Mouse (Mus musculus) liver, adult 2 months (tissue): ENCODE data around the gene Polr2j. TPM values are rescaled to one million over a fixed set of nuclear protein-coding genes. Genes with fewer than 3 reads are reported as not detected.
A peak's percentile ranks its signal among the peaks of the same experiment; 100 is the strongest.

Experiments
- DNase-seq: peaks from one replicate; pipeline ENCODE4 v3.0.0-alpha.2; 2011; ENCODE audit warnings: low read depth, low spot score; ENCODE audit errors: extremely low read depth
- H3K27ac ChIP-seq: fragments of 200-500 bp; replicated peaks from 2 replicates; pipeline ENCODE4 v1.5.1; 2012; ENCODE audit warnings: low read depth, mild to moderate bottlenecking, control low read depth, inconsistent platforms, low read length; ENCODE audit not compliant: insufficient read depth
- H3K27me3 ChIP-seq: fragments of 200-500 bp; 2 replicates; pipeline ENCODE4 v1.6.1; 2012; ENCODE audit warnings: mild to moderate bottlenecking, moderate library complexity, low read length, inconsistent platforms; ENCODE audit not compliant: control insufficient read depth, insufficient read depth
- H3K36me3 ChIP-seq: fragments of 200-500 bp; 2 replicates; pipeline ENCODE4 v1.6.1; 2012; ENCODE audit warnings: low read length, inconsistent platforms; ENCODE audit not compliant: control insufficient read depth, insufficient read depth
- H3K4me1 ChIP-seq: fragments of 200-500 bp; 2 replicates; pipeline ENCODE4 v1.6.1; 2011; ENCODE audit warnings: low read length; ENCODE audit not compliant: control insufficient read depth, insufficient read depth
- H3K4me3 ChIP-seq: fragments of 200-500 bp; 2 replicates; pipeline ENCODE4 v1.5.1; 2011; ENCODE audit warnings: low read depth, mild to moderate bottlenecking, control low read depth, low read length, moderate library complexity; ENCODE audit not compliant: insufficient read depth
- H3K79me2 ChIP-seq: fragments of 200-500 bp; 2 replicates; pipeline ENCODE4 v1.6.1; 2012; ENCODE audit warnings: inconsistent platforms, mild to moderate bottlenecking, low read length, moderate library complexity; ENCODE audit not compliant: control insufficient read depth, insufficient read depth
- H3K9ac ChIP-seq: fragments of 200-500 bp; 2 replicates; pipeline ENCODE4 v1.6.1; 2012; ENCODE audit warnings: low read depth, mild to moderate bottlenecking, control low read depth, inconsistent platforms, low read length
- CTCF ChIP-seq: fragments of 200-500 bp; IDR thresholded peaks from 2 replicates; pipeline ENCODE4 v1.5.1; 2011; ENCODE audit warnings: low read depth, low read length, control low read depth
- WGBS: fragments of 180-500 bp; shearing (Covaris S2); methylation state at CpG from one replicate; pipeline ENCODE4 v1.1.7; 2018; 5-methylcytosine and 5-hydroxymethylcytosine counted together
- polyA plus RNA-seq: library from polyadenylated mRNA; depleted of rRNA; stranded (reverse); fragments of >200 nt; gene quantifications from 2 replicates; pipeline ENCODE4 v1.2.3, GENCODE M21; 2012; rRNA removed
- total RNA-seq: library from RNA; depleted of rRNA; stranded (reverse); fragments of >200 nt; gene quantifications from 2 replicates; pipeline ENCODE4 v1.2.3, GENCODE M21; 2014; rRNA removed

Gene Polr2j
- total and polyA plus RNA-seq, 2 experiments: 36.1 to 46.1 TPM

DNA sequence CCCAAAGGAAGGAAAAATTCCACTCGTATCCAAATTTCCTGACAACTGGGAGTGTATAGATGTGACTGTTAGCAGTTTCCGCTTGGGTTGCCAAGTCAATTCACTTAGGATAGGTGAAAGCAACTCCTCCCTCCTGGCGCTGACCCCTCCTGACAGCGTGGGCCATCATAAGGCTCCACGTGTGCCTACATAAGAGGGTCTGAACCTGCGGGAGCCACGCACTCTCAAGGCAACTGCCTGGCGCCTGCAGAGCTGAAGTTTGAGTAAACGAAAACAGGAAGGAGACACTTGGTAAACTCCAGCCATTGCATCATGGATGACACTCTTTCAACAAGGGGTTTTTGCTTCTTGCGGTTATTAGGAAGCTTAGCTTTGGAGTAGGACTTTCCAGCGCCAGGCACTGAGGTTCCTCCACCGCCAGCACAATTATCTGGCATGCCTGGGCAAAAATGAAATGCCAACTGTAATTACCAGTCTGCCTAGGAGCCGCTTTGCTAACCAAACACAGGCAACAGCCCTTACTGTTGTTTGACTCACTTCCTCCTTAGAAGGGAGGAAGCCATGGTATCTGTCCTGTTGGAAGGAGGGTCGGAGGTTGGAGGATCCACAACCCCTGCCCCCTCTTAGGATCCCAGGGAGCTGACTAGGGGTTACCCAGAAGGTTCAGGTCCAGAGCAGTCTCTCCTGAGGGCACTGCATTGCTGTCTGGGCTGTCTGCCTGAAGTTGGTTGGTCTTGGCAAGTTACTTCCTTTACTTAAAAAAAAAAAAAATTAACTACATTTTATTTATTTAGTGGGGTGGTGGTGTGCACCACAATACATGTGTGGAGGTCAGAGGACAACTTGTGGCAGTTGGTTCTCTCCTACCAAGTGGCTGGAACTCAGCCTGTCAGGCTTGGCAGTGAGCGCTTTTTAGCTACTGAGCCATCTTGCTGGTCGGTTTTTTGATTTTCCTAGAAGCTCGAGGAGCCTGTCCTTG is 55.2 kb downstream of the Polr2j start:
- WGBS: 6% methylated on average over 17 of the region's 17 CpGs

More for the DNA sequence above, 55.2 kb downstream of the Polr2j start:
- H3K79me2 ChIP-seq: no peaks in the 10 kb centered on the region
- H3K36me3 ChIP-seq: no peaks in the 10 kb centered on the region
- no peaks in the 10 kb centered on the region for H3K27me3 ChIP-seq
- H3K4me3 ChIP-seq: peak overlapping the region; percentile 45; the same call in 1 of the 2 replicates
- peak; percentile 63 for DNase-seq
- peaks cover 13% of the 10 kb centered on the region for H3K4me1 ChIP-seq
- TF ChIP-seq CTCF: no peak
- H3K9ac ChIP-seq: peak overlapping the region; percentile 48
- H3K27ac ChIP-seq: peak overlapping the region; percentile 37

Other genes starting within 250 kb of the Polr2j start
- gene Hspb1, start 228.7 kb upstream of the Polr2j start, total RNA-seq: 18.9 and 19.5 TPM in 2 replicates
- 10.9 and 24.3 TPM in 2 replicates for gene Hspb1, start 228.7 kb upstream of the Polr2j start, polyA plus RNA-seq
- gene Ywhag, start 182.0 kb upstream of the Polr2j start, total RNA-seq: 23.0 and 30.9 TPM in 2 replicates
- gene Ywhag, start 182.0 kb upstream of the Polr2j start, polyA plus RNA-seq: 42.4 and 50.4 TPM in 2 replicates
- 4.0 and 4.8 TPM in 2 replicates for gene Ssc4d, start 142.1 kb upstream of the Polr2j start, total RNA-seq
- 5.8 and 6.5 TPM in 2 replicates for gene Ssc4d, start 142.1 kb upstream of the Polr2j start, polyA plus RNA-seq
- not detected in 2 replicates for gene Zp3, start 136.5 kb upstream of the Polr2j start, total RNA-seq
- gene Zp3, start 136.5 kb upstream of the Polr2j start, polyA plus RNA-seq: not detected in 2 replicates
- gene Dtx2, start 121.8 kb upstream of the Polr2j start, total RNA-seq: 1.0 and 1.9 TPM in 2 replicates
- 4.3 and 7.1 TPM in 2 replicates for gene Dtx2, start 121.8 kb upstream of the Polr2j start, polyA plus RNA-seq
- 0.34 and 0.55 TPM in 2 replicates for gene Upk3b, start 78.1 kb upstream of the Polr2j start, total RNA-seq
- 1.3 and 2.1 TPM in 2 replicates for gene Upk3b, start 78.1 kb upstream of the Polr2j start, polyA plus RNA-seq
- gene Upk3bl, start 62.1 kb upstream of the Polr2j start, total RNA-seq: not detected in 2 replicates
- not detected in 2 replicates for gene Upk3bl, start 62.1 kb upstream of the Polr2j start, polyA plus RNA-seq
- 1.0 and 2.1 TPM in 2 replicates for gene Rasa4, start 32.7 kb upstream of the Polr2j start, total RNA-seq
- gene Rasa4, start 32.7 kb upstream of the Polr2j start, polyA plus RNA-seq: 0.70 and 2.0 TPM in 2 replicates
- gene Lrwd1, start 19.4 kb downstream of the Polr2j start, total RNA-seq: 5.3 and 6.7 TPM in 2 replicates
- gene Lrwd1, start 19.4 kb downstream of the Polr2j start, polyA plus RNA-seq: 9.9 and 14.9 TPM in 2 replicates
- gene Alkbh4, start 19.5 kb downstream of the Polr2j start, total RNA-seq: 3.0 and 3.8 TPM in 2 replicates
- 6.5 and 9.3 TPM in 2 replicates for gene Alkbh4, start 19.5 kb downstream of the Polr2j start, polyA plus RNA-seq
- 1.1 and 1.5 TPM in 2 replicates for gene Orai2, start 54.1 kb downstream of the Polr2j start, total RNA-seq
- gene Orai2, start 54.1 kb downstream of the Polr2j start, polyA plus RNA-seq: 0.77 and 1.4 TPM in 2 replicates
- gene Prkrip1, start 82.3 kb downstream of the Polr2j start, total RNA-seq: 2.0 and 2.1 TPM in 2 replicates
- gene Prkrip1, start 82.3 kb downstream of the Polr2j start, polyA plus RNA-seq: 3.2 and 4.8 TPM in 2 replicates
- 0.65 and 1.4 TPM in 2 replicates for gene Sh2b2, start 129.9 kb downstream of the Polr2j start, total RNA-seq
- 3.3 and 6.1 TPM in 2 replicates for gene Sh2b2, start 129.9 kb downstream of the Polr2j start, polyA plus RNA-seq